Mouse (Mus musculus): Measurements from ENCODE around the gene Cfap77.

Gene Cfap77

GRCm38 (mm10) chr2:29051932-29052331 lies 2.9 kb downstream of the Cfap77 start:
- no peak for DNase-seq (ENCODE audit: low read depth, low spot score)

DNA sequence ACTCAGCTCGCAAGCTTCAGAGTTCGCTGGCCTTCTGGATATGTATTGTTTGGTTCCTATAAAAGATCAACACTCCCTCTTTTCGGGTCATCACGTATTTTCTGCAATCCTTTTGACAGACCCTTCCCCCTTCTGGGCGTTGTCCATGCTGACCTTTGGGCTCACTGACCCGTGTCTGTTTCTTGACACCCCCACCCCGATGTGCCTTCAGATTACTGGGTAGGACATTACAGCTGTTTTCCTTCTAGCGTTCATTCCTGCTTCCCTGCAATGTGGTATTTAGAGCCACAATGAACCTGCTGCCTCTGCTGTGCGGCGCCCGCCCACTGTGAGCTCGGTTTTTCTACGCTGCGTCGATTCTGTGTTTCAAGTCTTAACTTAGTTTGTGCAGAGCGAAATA lies 8.7 kb downstream of the Cfap77 start:
- DNase-seq (ENCODE audit: low read depth, low spot score) = no peak

GRCm38 (mm10) chr2:29042124-29042523 lies 12.7 kb downstream of the Cfap77 start:
- no peak for DNase-seq (ENCODE audit: low read depth, low spot score)

GRCm38 (mm10) chr2:29041477-29041768 lies 13.4 kb downstream of the Cfap77 start:
- DNase-seq (ENCODE audit: low read depth, low spot score) = no peak

GRCm38 (mm10) chr2:29040594-29041476 lies 14.0 kb downstream of the Cfap77 start:
- no peak for DNase-seq (ENCODE audit: low read depth, low spot score)

- DNase-seq (ENCODE audit: low read depth, low spot score) = no peak
Observed at GRCm38 (mm10) chr2:29039741-29040140, 15.1 kb downstream of the Cfap77 start.

DNA sequence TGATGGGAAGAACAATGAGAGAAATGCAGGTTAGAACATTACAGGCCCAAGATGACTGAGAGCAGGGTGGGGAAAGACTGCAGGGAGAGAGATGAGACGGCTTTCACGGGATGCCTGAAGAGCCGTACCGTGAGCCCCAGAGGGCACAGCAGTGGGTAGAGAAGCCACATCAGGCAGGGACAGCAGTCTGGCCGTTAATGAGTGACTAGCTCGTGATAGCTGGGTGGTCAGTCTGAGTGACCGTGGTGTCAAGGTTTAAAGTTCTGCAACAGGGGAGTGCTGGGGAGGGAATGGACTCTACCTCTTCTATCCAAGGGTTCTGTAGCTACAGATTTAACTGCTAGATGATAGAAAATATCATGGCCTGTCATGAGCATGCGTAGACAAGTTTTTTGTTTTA lies 19.2 kb downstream of the Cfap77 start:
- DNase-seq (ENCODE audit: low read depth, low spot score) = no peak

DNA sequence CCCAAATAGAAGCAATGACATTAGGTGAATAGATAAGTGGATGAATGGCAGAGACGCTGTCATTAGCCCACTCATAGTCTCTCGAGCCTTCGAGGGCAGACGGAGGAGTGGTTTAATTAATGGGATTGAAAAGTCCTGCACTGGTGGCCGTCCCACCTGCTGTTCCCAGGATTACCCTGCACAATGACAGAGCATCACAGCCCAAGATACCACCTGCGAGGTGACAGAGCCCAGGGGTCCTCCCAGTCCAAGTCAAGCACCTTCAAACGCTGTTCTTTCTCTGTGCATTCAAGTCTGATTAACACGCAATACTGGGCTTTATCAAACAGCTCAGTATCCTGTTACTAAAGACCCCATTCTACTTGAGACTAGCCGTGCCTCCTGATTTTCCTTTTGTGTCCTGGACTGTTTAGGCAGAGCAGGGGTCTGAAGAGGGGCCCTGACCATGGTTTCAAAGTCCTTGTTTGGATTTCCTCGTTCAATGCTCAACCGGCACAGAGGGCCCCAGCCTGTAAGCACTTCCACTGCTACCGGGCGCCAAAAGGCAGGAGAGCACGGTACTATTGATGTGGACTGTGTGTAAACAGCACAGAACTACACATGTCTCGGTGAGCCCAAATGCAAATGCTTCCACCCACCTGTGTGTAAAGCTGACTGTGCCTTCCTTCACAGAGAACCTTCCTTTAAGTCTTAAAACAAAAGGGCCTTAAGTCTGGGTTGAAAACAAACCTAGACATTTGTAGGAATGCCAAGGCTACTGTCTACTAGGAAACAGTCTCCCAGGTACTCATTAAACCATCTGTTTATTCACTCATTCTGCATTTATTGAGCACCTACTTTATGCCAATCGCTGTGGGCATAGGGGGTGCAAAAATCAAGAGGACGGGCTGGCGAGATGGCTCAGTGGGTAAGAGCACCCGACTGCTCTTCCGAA lies 20.1 kb downstream of the Cfap77 start:
- DNase-seq (ENCODE audit: low read depth, low spot score) = no peak

GRCm38 (mm10) chr2:29031951-29032350 lies 22.9 kb downstream of the Cfap77 start:
- DNase-seq (ENCODE audit: low read depth, low spot score) = no peak

DNA sequence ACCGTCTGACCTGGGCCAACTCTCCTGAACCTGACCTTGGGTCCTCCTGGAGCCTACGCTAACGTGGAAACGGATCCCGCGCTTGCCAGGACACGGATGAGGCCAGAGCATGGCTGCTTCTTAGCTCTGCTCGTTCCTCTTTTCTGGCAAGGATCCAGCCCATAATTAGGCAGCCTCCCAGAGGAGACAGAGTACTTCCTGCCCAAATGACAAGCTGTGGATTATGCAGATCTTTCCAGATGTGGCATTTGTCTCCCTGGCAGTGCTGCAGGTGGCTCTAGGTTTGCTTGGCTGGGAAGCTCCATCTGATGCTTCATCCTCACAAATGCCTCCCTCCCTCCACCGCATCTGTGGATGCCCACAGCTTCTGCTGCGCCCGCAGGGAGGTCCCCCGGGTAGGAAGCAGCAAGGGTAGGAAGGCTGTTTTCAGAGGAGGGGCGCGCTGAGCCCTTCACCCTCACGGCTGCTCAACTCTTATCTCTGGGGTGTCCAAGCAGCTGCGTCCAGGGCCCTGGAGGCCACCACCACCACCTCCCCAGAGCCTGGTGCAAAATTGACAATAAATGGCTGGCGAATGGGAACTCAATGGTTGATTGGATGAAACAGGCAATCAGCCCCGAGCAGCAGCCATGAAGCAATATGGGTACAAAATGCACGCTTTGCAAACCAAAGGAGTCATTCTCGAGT lies 24.7 kb downstream of the Cfap77 start:
- no peak for DNase-seq (ENCODE audit: low read depth, low spot score)

- DNase-seq (ENCODE audit: low read depth, low spot score) = no peak
Observed at GRCm38 (mm10) chr2:29025284-29025683, 29.6 kb downstream of the Cfap77 start.

DNA sequence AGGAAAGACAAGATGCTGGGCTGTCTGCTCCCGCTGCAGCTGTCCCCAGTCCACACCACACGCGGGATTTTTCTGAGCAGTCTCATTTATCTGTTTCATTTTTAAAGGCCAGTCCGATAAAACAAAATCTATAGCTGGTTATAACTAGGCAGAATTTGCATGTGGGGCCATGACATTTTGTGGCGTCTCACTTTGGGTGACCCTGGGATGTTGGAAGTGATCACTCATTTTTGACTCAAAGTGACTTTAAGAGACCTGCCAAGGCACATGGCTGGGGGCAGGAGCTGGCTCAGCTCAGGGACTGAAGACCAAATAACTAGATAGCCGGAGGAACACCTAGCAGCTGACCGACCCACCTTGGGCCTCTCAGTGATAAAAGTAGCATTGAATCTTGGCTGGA lies 31.9 kb downstream of the Cfap77 start:
- DNase-seq (ENCODE audit: low read depth, low spot score) = no peak

GRCm38 (mm10) chr2:29021025-29021424 lies 33.8 kb downstream of the Cfap77 start:
- DNase-seq (ENCODE audit: low read depth, low spot score) = no peak

DNA sequence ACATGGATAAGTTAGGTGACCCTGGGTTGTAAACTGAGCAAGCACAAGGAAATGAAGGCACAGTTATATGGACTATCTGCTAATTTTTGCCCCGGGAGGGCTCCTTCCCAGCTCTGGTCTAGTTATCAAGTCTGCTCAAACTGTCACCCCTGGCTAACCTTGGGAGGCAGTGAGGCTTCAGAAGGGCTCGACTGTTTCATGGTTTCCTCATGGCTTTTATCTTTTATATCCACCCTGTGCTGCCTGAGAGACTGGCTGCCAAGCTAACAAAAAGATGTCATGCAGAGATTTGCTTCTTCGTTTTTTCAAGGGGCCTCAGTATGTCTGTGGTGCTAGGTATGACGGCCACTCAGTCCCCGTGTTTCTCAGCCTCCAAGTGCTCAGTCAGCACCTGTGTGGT lies 36.2 kb downstream of the Cfap77 start:
- no peak for DNase-seq (ENCODE audit: low read depth, low spot score)

DNA sequence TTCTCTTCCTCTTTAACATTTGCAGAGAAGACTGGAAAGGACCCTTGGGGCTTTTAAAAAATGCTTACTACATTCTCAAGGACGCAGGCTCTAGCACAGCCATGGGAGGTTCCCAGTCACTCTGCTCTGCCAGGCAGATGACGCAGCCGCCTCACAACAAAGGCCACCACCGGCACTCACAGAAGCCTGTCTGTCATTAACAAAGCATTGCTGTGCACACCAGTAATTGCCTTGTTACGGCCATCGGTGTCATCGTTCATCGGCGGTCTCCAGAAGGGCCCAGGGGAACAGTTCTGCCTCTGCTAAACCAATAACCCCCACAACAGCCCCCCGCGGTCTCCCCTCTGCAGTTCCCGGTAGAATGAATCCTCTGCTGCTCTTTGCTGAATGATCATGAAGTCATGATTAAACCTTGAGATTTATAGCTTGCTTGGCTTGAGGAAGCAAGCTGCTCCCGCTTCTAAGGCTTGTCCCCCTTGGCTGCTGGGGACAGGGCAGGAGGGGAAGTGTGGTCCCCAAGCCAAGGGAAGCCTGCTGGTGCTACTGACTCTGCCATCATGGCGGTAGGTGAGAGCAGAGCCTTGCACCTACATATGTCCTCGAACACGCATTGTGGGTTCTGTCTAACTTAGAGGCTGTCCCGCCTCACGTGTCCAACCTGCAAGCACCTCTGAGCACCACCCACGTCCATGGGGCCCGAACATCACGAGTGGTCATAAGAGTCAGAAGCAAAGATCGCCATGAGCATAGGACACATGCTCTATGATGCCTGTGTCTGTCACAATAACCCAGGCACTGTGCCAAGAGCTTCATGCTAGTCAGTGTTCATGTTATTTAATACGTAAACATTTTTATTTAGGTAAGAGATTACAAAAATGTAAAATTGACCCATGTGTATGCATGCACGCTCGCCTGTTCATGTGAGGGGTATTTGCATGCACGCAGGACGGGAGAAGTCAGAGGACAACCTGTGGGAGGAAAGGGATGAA lies 38.0 kb downstream of the Cfap77 start:
- DNase-seq (ENCODE audit: low read depth, low spot score) = no peak

DNA sequence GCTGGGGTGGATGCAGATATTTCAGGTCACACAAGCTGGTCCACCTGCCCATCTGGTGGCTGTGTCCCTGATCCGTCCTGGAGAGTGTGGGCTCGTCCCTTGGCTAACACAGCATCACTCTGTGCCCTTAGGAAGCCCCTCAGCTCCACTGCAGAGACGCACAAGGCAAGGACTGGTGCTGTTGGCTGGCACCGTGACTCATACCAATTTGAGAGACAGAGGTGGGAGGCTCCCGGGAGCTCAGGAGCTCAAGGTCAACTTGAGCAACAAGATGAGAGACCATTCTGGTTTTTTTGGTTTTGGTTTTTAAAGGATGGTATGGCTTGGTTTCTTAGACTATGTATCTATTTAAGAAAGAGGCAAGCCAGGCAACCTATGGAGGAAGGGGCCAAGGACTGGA lies 42.3 kb downstream of the Cfap77 start:
- DNase-seq (ENCODE audit: low read depth, low spot score) = no peak

GRCm38 (mm10) chr2:29007656-29008055 lies 47.2 kb downstream of the Cfap77 start:
- DNase-seq (ENCODE audit: low read depth, low spot score) = no peak

DNA sequence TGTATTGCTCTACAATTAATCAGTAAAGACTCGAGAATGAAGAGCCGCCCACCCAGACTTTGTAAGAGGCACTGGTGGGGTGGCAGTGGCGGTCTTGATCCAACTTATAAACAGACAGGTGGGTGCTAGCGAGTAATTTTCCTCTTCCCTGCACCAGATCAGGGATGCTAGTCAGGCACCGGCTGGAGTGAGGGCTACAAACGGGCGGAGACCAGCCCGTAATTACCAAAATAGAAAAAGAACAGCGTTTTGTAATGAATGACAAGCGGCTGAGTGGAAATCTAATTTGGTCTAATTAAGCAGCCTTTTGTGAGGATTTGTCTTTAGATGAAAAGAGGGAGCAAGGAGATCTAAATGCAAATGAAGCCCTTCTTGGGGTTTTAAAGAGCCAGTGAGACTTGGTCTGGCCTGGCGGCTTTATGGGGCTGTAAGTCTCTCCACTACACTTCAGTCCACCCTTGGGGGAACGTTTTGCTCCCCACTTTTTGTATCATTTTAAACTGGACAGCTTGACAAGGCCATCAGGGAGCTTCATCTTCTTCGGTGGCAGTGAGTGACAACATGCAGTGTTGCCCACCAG lies 48.3 kb downstream of the Cfap77 start:
- no peak for DNase-seq (ENCODE audit: low read depth, low spot score)

GRCm38 (mm10) chr2:29004037-29004436 lies 50.8 kb downstream of the Cfap77 start:
- DNase-seq (ENCODE audit: low read depth, low spot score) = no peak

DNA sequence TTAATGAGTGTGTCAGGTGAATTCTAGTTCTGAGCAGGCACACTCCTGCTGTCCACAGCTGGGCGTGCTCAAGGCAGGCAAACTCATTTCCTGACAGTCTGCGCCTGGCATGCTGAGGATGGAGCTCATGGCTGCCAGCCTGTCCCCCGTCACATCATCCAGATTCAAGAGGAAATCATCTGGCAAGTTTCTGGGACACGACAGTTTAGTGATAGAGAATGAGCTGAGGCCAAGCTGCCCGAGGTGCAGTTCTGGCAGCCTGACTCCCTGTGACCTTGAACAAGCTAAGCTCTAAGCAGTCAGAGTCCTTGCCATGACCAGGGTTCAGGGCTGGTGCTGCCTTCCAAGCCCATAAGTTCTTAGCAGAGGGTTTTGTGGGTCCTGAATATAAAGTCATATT lies 56.6 kb downstream of the Cfap77 start:
- DNase-seq (ENCODE audit: low read depth, low spot score) = no peak

Measured in forelimb bud, embryonic 11.5 days (tissue).